Mouse (Mus musculus): Measurements from ENCODE around the gene Susd1. TPM values are rescaled to one million over a fixed set of nuclear protein-coding genes. Genes with fewer than 3 reads are reported as not detected.
"Not testable (repeated sequence)": the region's sequence is repeated elsewhere in the genome, so short reads cannot be mapped to it uniquely, and the experiment has no call there.

Susd1 gene
- total and polyA plus RNA-seq, 3 experiments, result 1.5 to 2.3 (median 1.6) TPM

DNA sequence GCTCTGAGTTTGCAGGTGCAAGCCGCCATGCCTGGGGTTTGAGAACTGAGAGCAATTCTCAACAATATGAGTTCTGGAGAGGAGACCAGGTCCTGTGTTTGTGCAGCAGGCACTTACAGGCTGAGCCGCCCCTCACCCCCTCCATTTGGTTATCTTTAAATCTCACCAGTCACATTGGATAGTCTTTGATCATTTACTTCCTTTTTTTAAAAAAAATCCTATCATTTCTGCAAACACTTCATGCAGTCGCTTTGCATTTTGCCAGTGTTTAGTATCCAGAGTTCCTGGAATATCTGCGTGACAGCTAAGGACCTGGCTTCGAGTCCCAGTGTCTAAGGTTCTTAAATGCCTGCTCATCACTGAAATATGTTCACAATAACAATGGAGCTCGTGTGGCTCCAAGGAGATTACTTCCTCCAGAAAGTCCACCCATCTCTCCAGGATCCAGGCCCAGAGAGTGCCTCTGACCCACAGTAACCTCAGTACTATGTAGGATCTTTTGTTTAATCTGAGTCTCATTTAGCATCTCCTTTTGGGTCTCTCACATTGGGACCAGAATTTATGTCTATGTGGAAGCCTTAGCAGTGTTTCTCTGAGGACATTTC is 147.4 kb downstream of the Susd1 start:
- Histone ChIP-seq H3K4me1 (ENCODE audit: control insufficient read depth, insufficient read depth, low read length) (peaks cover 2% of the 10 kb centered on the region), H3K27me3 (ENCODE audit: control insufficient read depth, insufficient read depth, low read length) (no peaks in the 10 kb centered on the region), H3K27ac (no peak overlapping the region), H3K79me2 (replicated peaks; ENCODE audit: control insufficient read depth, insufficient read depth, low read length) (no peaks in the 10 kb centered on the region), H3K4me3 (no peak overlapping the region), H3K36me3 (ENCODE audit: control insufficient read depth, insufficient read depth, low read length) (no peaks in the 10 kb centered on the region), H3K9ac (ENCODE audit: low read depth, low read length) (no peak overlapping the region)
- DNase-seq, result no peak
- 49% methylated on average over 6 of the region's 6 CpGs for WGBS
- intact Hi-C loops (cut with DNase I), result no loop called here
- TF ChIP-seq CTCF (IDR thresholded peaks at IDR 0.05) (no peak), EP300 (IDR thresholded peaks at IDR 0.05; ENCODE audit: insufficient read depth, low read depth, low read length) (no peak), POLR2A (IDR thresholded peaks at IDR 0.05; ENCODE audit: insufficient read depth, low read depth, low read length) (no peak)

- H3K36me3 ChIP-seq (ENCODE audit: control insufficient read depth, insufficient read depth, low read length), result no peaks in the 10 kb centered on the region
- WGBS, result 39% methylated on average over 2 of the region's 2 CpGs
- TF ChIP-seq POLR2A (IDR thresholded peaks at IDR 0.05; ENCODE audit: insufficient read depth, low read depth, low read length), result no peak
- TF ChIP-seq CTCF (IDR thresholded peaks at IDR 0.05), result no peak
- TF ChIP-seq EP300 (IDR thresholded peaks at IDR 0.05; ENCODE audit: insufficient read depth, low read depth, low read length), result no peak
Observed at GRCm38 (mm10) chr4:59287103-59287502, 151.3 kb downstream of the Susd1 start.

DNA sequence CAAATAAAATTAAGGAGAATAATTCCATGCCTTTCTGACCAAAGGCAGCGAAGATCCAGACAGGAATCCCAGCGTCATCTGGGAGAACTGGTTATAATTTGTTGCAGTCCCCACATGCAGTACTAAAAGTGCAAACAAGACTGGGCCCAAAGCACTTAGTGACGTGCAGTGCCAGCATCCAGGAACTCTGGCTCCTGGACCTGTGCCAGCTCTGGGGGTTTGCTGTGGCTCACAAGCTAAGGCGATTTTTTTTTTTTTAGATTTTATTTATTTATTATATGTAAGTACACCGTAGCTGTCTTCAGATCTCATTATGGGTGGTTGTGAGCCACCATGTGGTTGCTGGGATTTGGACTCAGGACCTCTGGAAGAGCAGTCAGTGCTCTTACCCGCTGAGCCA is 152.1 kb downstream of the Susd1 start:
- H3K27ac ChIP-seq; H3K4me1 ChIP-seq (ENCODE audit: control insufficient read depth, insufficient read depth, low read length); intact Hi-C loops (cut with DNase I); DNase-seq; H3K36me3 ChIP-seq (ENCODE audit: control insufficient read depth, insufficient read depth, low read length); H3K9ac ChIP-seq (ENCODE audit: low read depth, low read length); H3K79me2 ChIP-seq (replicated peaks; ENCODE audit: control insufficient read depth, insufficient read depth, low read length); H3K27me3 ChIP-seq (ENCODE audit: control insufficient read depth, insufficient read depth, low read length); H3K4me3 ChIP-seq: not testable (repeated sequence)
- WGBS, result 72% methylated on average over 6 of the region's 6 CpGs

More at GRCm38 (mm10) chr4:59287103-59287502, 151.3 kb downstream of the Susd1 start:
- no peak overlapping the region for H3K4me3 ChIP-seq
- no peak overlapping the region for H3K9ac ChIP-seq (ENCODE audit: low read depth, low read length)
- no peaks in the 10 kb centered on the region for H3K27me3 ChIP-seq (ENCODE audit: control insufficient read depth, insufficient read depth, low read length)
- no peak for DNase-seq
- H3K4me1 ChIP-seq (ENCODE audit: control insufficient read depth, insufficient read depth, low read length), result peaks cover 3% of the 10 kb centered on the region
- intact Hi-C loops (cut with DNase I), result no loop called here
- no peak overlapping the region for H3K27ac ChIP-seq
- no peaks in the 10 kb centered on the region for H3K79me2 ChIP-seq (replicated peaks; ENCODE audit: control insufficient read depth, insufficient read depth, low read length)

DNA sequence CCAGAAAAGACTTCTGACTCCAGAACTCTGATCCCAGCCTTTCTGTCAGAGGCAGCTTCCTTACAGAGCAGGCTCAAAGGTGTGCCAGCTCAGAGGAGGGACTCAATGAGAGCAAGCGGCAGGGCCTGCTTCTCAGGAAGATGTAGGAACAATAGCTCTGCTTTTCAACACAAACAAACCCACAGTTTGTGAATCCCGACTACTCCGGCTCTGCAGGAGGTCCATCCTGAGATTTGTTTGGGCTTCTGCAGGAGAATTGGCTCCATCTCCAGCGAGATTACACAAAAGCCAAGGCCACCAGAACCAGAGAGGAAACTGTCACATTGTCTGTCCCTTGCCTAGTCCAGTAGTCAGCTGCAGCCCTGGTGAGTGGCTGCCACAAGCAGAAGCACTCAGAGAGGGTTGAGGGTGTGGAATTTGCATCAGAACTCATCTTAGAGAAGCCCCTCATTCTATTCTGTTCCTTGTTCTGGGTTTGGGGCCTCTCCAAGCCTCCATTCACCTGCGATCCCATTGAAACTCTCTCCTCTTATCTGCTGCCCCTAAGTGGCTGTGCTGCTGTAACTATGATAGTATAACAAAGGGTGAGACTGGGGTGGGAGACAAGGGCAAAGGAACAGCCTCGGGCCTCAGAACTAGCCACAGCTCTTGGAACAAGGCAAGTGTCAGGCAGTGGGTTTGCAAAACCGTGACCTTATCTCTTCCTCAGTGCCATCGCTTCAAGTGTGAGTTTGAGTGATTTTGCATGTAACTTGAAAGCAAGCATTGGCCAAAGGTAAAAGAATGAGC is 155.5 kb downstream of the Susd1 start:
- Histone ChIP-seq H3K4me3 (no peak overlapping the region), H3K4me1 (ENCODE audit: control insufficient read depth, insufficient read depth, low read length) (peaks cover 2% of the 10 kb centered on the region; the same call in 1 of the 2 replicates), H3K27ac (no peak overlapping the region), H3K79me2 (replicated peaks; ENCODE audit: control insufficient read depth, insufficient read depth, low read length) (no peaks in the 10 kb centered on the region), H3K9ac (ENCODE audit: low read depth, low read length) (no peak overlapping the region), H3K36me3 (ENCODE audit: control insufficient read depth, insufficient read depth, low read length) (no peaks in the 10 kb centered on the region), H3K27me3 (ENCODE audit: control insufficient read depth, insufficient read depth, low read length) (no peaks in the 10 kb centered on the region)
- TF ChIP-seq CTCF (IDR thresholded peaks at IDR 0.05), result no peak
- TF ChIP-seq POLR2A (IDR thresholded peaks at IDR 0.05; ENCODE audit: insufficient read depth, low read depth, low read length), result no peak
- no peak for TF ChIP-seq EP300 (IDR thresholded peaks at IDR 0.05; ENCODE audit: insufficient read depth, low read depth, low read length)
- DNase-seq, result no peak
- 52% methylated on average over 8 of the region's 8 CpGs for WGBS
- intact Hi-C loops (cut with DNase I), result no loop called here

- no peak overlapping the region for H3K27ac ChIP-seq
- TF ChIP-seq CTCF (IDR thresholded peaks at IDR 0.05), result no peak
- no peak for TF ChIP-seq POLR2A (IDR thresholded peaks at IDR 0.05; ENCODE audit: insufficient read depth, low read depth, low read length)
- TF ChIP-seq EP300 (IDR thresholded peaks at IDR 0.05; ENCODE audit: insufficient read depth, low read depth, low read length), result no peak
- no peaks in the 10 kb centered on the region for H3K36me3 ChIP-seq (ENCODE audit: control insufficient read depth, insufficient read depth, low read length)
- no peak overlapping the region for H3K4me3 ChIP-seq
- H3K9ac ChIP-seq (ENCODE audit: low read depth, low read length), result no peak overlapping the region
- WGBS, result 68% methylated on average over 7 of the region's 7 CpGs
- no peak for DNase-seq
- intact Hi-C loops (cut with DNase I), result no loop called here
- peaks cover 2% of the 10 kb centered on the region; the same call in 1 of the 2 replicates for H3K4me1 ChIP-seq (ENCODE audit: control insufficient read depth, insufficient read depth, low read length)
- no peaks in the 10 kb centered on the region for H3K27me3 ChIP-seq (ENCODE audit: control insufficient read depth, insufficient read depth, low read length)
- no peaks in the 10 kb centered on the region for H3K79me2 ChIP-seq (replicated peaks; ENCODE audit: control insufficient read depth, insufficient read depth, low read length)
Observed at GRCm38 (mm10) chr4:59282137-59282536, 156.3 kb downstream of the Susd1 start.

DNA sequence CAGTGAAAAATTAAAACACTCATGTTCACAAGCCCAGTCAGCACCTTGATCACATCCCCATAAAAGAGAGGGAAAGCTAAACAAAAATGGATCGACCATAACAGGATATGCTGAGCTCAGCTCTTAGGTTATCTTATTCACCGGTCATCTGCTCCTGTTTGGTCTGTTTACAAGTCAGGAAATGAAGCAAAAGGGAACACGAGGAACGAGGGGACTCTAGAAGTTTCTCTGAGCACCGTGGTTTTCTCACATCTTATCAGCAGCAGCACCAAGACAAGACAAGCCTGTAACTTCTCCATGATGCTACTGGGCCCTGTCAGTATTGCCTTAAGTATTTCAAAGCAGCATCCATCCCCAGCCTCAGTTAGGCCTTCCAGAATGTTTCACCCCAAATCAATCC is 157.6 kb downstream of the Susd1 start:
- Histone ChIP-seq H3K4me1 (ENCODE audit: control insufficient read depth, insufficient read depth, low read length) (peaks cover 2% of the 10 kb centered on the region; the same call in 1 of the 2 replicates), H3K27ac (no peak overlapping the region), H3K79me2 (replicated peaks; ENCODE audit: control insufficient read depth, insufficient read depth, low read length) (no peaks in the 10 kb centered on the region), H3K36me3 (ENCODE audit: control insufficient read depth, insufficient read depth, low read length) (no peaks in the 10 kb centered on the region), H3K9ac (ENCODE audit: low read depth, low read length) (no peak overlapping the region), H3K4me3 (no peak overlapping the region), H3K27me3 (ENCODE audit: control insufficient read depth, insufficient read depth, low read length) (no peaks in the 10 kb centered on the region)
- WGBS, result 26% methylated on average over 5 of the region's 5 CpGs
- intact Hi-C loops (cut with DNase I), result no loop called here
- DNase-seq, result no peak
- TF ChIP-seq EP300 (IDR thresholded peaks at IDR 0.05; ENCODE audit: insufficient read depth, low read depth, low read length) (no peak), POLR2A (IDR thresholded peaks at IDR 0.05; ENCODE audit: insufficient read depth, low read depth, low read length) (no peak), CTCF (IDR thresholded peaks at IDR 0.05) (no peak)
